Mouse (Mus musculus) cerebellum, adult 18-20 months (tissue): ENCODE measurements around the gene Atg4b.
"Not testable (repeated sequence)": the region's sequence is repeated elsewhere in the genome, so short reads cannot be mapped to it uniquely, and the experiment has no call there.

Experiments
- DNase-seq, 2 experiments: peaks; one replicate each; pipeline ENCODE4 v3.0.0; 2021

Atg4b gene

DNA sequence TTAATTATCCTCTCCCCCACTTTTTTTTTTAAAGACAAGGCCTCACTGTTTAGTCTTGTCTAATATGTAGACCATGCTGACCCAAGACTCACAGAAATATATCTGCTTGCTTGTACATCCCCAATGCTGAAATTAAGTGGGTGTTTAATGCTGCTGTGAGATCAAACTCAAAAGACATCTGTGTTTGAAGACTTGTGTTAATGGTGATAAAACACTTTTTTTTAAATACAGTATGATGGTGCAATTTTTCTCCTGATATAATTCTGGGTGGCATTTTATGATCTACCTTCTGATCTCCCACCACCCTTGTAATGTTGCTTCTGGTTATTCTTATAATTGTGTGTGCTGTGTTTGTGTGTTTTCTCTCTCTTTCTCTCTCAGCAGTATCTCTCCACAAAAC lies 4.9 kb downstream of the Atg4b start:
- DNase-seq: no peak

DNA sequence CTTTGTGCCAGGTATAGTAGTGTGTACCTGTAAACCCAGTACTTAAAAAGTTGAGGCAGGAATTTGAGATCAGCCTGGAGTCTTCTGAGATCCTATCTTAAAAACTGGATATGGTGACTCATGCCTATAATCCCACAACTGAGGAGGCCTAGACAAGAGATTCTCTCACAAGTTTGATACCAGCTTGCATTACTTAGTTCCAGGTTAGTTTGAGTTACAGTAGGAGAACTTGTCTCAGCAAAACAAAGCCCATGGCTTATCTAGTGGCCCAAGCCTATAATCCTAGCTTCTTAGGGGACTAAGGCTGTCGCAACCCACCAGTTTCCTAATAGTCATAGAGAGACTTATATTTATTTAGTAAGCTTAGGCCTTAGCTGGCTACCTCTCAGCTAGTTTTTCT lies 8.8 kb downstream of the Atg4b start:
- DNase-seq: no peak

DNA sequence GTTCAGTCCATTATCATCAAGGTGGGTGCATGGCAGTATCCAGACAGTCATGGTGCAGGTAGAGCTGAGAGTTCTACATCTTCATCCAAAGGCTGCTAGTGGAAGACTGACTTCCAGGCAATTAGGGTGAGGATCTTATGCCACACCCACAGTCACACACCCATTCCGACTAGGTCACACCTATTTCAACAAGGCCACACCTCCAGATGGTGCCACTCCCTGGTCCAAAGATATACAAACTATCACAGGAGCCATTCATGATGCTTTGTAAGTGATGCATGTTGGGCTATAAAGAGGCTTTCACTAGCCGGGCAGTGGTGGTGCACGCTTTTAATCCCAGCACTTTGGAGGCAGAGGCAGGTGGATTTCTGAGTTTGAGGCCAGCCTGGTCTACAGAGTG lies 12.2 kb downstream of the Atg4b start:
- DNase-seq: not testable (repeated sequence)

DNA sequence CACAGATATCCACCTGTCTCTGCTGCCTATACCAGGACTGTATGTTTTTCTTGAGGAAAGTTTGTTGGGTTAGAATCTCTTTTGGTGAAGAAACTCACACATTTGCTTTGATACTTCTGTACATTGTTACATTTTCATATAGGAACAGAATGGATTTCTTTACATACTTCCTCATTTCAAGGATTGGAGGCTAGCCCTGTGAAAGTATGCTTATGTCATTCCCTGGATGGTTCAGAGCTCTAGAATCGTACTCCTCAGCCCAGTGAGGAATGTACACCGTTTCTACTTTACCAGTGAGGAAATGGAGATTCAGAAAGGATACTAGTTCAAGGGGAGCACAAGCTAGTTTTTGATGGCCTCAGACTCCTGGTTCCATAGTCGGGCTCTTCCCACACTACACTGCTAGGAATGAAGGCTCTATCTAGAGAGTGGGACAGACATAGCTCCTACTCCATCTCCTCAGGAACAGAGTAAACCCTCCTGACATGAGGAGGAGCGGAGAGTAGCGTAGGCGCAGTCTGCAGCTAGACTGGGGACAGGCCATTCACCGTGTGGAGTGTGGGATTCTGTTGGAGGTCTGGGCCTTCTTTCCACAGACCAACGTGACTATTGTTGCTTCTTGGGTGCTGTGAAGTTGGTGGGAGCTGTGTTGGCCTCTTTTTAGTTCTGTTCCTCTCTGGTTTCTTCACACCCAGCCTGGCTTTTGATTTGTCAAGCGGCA lies 13.7 kb downstream of the Atg4b start:
- DNase-seq: no peak

DNA sequence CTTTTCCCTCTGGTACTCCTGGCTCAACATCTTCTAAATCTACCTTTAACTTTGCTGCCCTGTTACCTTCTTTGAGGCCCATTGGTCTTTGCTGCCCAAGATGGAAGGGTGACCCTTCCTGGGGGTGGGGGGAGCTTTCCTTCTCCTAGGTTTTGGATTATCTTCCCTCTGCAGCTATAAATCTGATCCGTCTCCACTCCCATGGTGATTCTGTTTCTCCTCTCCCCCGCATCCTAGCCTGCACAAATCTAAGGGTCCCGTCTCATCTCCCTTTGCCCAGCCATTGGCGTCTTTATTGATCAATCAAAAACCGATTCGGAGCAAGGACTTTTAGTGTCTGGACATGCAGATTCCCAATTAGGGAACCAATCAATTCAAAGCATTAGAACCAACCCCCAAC lies 16.3 kb downstream of the Atg4b start:
- DNase-seq: no peak

DNA sequence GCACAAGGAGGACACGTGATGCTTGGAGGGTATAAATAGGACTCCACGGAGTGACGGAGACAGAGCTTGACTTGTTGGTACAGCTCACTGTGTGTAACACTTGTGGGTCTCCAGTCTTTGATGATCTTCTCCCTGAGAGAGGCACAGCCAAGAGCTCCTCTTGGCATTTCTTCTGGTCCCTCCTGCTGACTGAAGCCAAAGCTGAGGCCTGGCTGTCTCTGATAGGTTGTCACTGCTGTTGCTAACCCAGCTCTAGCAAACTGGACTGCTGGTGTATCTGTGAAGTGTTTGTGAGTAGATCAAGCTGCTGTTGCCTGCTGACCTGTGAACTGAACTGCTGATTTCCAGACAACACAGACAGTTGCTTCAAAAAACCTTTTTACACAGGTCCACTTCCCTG lies 18.6 kb downstream of the Atg4b start:
- DNase-seq: no peak

DNA sequence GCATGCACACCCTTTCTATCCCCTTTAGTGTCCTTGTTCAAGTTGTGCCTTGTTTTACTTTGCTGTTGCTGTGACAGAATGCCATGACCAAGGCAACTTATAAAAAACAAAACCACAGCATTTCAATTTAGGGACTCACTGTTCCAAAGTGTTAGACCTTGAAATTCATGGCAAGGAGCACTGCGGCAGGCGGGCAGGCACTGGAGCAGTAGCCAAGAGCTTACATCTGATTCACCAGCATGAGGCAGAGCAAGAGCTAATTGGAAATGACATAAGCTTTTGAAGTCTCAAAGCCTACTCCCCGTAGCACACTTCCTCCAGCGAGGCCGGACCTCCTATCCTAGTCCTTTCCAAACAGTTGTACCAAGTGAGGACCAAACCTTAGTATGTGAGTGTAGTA lies 25.4 kb downstream of the Atg4b start:
- DNase-seq: no peak

DNA sequence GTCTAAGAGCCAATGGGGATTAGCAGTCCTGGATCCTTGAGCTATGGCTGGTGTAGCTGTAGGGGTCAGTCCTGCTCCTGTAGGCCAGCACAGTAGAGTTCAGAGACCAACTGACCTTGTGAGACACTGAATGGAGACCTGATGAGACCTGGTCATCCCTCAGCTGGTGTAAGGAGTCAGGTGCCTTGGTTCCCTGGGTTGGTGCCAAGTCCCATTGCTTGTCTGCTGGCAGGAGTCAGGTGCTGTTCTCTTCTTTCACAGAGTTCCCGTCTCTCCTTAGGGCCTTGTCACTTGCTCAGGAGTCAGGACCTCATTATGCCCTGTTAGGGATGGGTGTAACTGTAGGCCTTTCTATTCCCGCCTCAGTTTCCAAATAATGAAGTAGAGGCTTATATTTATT lies 35.6 kb downstream of the Atg4b start:
- DNase-seq: peak; percentile 28 to 32

DNA sequence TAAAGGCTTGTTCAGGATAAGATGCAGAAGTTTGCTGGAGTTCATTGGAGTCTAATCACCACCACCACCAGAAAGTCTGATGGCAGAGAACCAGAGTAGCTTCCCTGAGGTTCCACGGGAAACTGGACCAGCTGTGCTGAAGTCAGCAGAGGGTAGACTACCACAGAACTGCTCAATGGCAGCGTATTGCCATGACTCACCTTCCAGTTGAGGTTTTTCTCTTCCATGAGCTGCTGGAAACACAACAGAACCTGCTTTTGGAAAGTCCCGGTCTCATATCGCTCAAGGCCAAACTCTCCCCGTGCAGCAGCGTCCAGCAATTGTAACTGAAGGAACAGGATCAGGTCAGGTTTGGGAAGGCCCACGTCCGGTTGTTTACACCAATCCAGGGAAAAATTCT lies 43.2 kb downstream of the Atg4b start:
- no peak for DNase-seq

DNA sequence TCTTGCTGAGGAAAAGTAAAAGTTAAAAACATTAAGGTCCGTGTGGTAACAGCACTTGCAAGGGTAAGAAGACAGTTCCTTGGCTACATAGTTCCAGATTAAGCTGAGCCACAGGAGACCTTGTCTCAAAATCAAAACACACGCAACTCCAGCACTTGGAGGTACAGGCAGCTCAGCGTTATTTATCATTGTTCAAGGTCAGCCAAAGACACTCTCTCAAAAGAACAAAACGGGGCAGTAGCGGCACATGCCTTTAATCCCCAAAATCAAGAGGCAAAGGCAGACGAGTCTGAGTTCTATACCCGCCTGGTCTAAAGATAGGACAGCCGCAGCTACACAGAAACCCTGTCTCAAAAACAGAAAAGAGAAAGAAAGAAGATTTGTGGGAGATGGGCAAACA lies 44.6 kb downstream of the Atg4b start:
- DNase-seq: no peak

DNA sequence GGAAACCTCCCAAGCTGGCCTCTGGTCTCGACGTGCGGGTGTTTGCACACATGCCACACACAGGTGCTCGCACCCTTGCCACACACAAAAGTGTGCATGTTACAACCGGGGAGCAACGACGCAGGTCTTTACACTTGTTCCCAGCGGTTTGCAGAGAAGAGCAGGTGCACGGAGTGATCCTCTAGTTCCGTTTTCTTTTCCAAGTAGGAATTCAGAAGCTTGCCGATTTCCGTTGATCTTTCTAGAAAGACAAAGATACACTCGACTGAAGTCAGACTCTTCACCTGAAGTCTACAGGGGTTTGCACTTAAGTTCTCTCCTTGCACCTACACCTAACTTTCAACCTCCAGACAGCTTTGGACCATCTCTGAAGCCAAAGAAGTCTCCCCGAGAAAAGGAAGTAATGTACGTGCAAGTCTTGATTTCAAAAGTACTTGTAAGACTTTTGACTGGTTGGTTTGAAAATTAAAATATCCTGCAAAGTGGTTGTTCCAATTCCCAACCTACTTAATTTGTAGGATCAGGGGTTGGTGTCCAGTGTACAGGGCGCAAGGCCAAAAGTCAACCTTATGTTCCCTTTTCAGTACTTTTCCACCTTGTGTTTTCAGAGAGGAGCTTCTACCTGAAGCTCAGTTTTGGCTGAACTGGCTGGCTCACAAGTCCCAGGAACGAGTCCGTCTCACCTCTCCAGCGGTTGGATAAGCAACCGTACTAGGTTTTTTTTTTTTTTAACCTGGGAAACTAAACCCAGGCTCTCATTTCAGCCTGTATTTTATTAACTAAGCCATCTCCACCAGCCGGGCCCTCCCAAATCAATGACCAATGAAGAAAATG lies 49.6 kb downstream of the Atg4b start:
- DNase-seq: no peak

DNA sequence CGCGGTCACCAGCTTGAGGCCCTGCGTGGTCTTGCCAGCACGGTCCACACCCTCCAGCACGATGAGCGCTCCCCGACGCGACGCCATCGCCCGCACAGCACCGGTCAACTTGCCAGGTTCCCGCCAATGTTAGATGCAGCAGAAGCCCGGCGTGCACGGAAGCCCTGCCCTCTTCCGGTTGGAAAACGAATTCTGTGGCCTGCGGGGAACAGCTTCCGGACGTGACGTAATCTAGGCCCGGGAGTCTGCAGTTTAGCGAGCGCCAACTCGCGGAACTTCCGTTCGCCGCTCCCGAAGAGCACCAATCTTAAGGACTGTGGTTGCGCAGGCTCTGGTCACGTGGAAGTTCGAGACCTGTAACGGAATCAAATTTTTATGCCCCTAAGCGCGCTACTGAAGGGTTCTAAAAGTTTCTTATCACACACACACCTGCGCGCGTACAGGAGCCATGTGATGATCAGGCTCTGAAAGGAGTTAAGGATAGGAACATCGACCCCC lies 50.5 kb downstream of the Atg4b start, which contains the start of gene Dtymk:
Gene Dtymk, minus strand, starts transcription at position 194 of the 498 bp plus-strand sequence.
- peak; percentile 93 to 96 for DNase-seq

DNA sequence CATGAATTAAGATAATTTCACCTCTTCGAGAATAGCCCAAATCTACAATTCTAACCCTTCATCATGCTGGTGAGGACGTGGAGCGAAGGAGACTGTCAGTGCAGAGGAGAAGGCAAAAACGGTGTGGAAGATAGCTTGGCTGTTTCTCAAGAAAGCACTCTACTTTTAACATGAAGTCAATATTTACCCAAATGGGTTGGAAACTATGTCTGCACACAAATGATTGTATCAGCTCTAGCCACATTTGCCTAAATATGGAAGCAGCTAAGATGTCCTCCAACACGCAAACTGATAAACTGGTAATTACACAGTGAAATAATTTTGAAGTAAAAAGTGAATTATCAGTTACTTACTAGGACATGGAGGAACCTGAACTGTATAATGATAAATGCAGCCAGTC lies 51.5 kb downstream of the Atg4b start:
- DNase-seq: no peak

DNA sequence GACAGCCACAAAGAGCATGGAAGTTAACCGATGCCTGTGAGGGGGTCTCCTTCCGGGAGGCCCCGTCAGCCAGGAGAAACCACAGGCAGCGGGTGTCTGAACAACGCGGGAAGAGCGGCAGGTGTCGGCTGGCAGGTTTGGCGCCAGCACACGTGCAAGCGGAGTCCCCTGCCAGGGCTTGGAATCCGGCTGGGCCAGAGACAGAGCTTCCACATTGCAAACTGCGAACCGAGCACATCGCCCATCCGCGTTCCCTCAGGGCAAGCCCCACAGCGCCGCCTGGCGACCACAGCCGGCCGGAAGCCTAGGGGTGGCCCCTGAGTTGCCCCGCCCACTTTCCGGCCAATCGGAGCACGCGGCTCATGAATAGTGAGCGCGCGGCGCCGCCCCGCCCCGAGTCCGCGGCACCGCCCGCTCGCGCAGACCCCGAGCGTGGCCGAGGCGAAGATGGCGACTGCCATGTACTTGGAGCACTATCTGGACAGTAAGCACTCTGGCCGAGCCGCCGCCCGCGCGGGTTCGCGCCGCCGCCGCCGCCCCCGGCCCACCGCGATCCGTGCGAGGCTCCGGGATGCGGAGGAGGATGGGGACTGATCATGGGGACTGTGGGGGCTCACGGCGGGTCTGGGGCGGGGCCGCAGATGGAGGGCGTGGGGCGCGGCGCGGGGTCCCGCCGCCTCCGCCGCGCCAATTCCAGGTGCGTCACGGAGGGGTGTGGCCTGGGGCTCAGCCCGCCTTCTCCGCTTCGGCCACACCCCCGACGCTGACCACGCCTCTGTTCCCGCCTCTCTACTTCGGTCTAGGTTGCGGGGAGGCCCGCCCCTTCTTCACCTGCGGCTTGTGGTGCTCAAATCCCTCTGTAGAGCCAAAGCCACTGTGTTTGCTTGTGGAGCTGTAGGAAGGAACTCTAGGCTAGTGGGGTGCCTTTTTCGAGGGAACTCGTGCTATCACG lies 52.5 kb downstream of the Atg4b start, which contains the start of gene Ing5:
Gene Ing5, plus strand, starts transcription at position 410 of the 952 bp plus-strand sequence.
- peak; percentile 99 to 100 for DNase-seq

DNA sequence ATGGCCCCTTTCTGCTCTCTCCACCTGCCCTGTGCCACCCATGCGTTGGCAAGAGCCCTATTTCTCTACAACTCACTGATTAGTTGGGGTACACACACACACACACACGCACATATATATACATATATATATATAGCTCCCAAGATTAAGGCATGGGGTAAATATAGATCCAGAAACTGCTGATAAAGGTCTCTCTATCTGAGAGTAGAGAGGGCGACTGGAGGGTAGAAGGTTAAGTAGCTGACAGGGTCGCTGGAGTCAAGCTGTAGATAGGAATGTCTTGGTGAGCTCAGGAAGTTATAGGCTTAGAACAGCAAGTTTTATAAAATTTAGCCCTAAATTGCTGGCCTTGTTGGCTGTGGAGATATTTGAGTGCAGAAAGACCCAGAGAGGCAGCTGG lies 53.5 kb downstream of the Atg4b start:
- no peak for DNase-seq

DNA sequence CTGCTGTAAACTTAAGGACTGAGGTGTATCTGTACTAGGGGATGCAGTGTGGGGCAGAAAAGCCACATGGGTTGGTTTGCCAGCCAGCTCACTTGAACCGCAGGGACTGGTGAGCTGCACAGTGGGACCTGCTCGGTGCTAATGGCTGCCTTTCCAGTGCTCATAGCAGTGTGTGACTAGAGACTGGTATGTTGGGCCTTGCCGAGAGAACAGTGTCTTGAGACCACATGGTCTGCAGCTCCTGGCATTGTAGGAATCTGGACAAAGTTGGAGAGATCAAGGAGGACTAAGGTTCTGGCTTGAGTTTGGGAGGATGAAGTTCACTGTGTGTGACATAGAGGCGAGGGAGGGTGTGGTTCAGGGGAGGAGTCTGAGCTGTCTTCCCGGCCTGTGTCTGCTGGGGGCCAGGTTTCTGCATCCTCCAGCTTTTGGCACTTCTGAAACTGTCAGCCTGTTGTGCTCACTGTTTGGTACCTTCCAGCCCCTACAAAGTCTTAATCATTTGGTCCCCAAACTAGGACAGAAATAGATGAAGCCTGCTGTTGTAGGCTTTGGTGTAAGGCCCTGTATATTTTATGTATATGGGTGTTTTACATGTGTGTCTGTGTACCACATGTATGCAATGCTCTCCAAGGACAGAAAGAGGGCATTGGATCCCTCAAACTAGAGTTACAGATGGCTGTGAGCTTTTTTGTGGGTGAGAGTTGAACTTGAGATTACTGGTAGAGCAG lies 54.1 kb downstream of the Atg4b start:
- DNase-seq: no peak

DNA sequence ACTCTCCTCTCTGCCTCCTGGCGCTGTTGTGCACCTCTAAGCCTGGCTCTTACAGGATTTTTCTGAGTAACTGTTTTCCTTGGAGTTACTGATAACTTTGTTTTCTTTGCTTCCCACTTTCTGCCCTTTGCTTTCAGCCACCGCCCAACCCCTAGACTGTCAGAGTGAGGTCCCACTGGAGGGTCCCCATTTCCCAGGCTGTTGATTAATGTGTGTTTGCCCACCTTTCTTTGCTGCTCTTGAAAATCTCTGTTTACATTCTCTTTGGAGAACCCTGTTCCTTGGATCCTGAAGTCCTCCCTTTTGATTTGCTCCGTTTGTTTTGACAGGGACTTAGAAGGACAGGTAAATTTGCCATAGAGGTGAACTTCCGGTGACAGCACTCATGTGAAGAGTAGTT lies 57.6 kb downstream of the Atg4b start:
- no peak for DNase-seq

DNA sequence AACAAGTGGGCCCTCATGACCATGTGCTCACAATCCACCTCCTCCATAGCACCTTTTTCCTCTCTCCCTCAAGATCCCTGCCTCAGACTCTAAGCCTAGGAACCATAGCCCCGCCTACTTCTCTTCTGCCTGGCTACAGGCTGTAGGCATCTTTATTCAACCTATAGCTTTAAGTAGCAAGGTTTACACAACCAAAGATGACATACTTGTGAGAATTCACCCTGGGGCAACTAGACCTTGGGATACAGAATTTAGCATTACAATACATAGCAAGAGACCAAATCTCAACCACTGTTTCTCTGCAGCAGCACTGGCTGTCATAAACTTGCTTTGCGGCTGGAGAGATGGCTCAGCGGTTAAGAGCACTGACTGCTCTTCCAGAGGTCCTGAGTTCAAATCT lies 58.7 kb downstream of the Atg4b start:
- no peak for DNase-seq

DNA sequence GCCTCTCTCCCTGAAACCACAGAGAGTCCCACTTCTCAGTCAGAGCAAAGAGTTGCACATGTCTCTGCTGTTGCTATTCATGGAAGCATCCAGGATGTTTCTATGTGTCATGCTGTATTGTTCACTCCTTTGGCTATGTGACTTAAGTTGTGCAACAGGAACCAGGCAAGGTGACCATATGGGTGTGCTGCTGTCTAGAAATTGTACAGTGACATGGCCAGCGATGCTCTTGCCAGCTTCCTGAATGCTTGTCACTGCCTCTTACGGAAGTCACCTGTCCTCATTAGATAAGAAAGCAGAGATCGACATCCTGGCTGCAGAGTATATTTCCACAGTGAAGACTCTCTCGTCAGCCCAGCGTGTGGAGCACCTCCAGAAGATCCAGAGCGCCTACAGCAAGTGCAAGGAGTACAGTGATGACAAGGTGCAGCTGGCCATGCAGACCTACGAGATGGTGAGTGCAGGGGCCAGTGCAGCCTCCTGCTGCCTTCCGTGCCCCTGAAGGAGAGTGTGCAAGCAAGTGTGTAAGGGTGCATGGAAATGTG lies 60.3 kb downstream of the Atg4b start:
- peak; percentile 48 to 55 for DNase-seq

DNA sequence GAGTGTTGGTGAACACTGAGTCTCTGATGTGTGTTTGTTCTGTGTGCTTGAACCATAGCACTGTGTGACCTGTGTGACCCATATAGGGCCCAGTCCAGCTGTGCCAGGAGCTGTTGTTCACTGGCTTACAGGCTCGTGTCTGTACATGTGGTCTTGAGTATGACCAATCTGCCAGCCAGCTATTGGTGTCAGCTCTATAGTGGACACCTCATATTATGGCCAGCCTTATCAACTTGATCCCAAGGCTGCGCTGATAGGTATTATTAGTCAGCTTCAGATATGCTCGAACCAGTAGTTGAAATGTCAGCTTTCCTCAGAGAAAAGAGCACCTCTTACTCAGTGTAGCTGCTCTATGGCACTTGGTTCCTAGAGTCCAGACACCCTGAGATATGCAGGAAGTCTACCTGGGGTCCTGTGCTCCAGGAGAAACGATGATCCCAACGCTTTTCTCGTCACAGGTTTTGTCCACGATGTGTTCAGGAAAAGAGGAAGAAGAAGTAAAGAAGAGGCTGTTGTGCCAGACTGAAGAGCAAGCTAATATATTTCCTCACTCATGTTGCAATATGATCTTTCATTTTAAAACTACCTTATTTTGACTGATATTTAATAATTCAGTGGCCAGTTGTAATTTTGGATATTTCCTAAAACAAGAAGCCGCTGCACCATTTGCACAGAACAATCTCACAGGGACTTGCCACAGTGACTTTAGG lies 66.7 kb downstream of the Atg4b start:
- no peak for DNase-seq

DNA sequence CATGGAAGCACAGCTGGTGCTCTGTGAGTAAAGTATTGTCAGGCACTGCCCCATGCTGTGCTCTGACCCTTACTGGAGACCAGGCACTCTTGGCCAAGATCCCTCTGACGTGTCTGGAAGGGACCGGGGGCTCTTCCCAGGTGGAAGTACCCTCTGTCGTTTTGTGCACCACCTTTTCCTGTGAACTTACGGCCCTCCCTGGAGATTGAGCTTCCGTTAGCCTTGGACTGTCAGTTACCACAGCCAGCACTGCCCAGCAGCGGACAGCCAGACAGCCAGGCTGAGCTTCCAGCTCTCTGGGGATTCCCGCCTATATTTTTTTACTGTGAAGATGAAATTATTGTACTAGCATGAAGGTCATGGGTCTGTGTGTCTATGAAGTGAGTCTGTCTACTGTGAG lies 67.4 kb downstream of the Atg4b start:
- DNase-seq: no peak
